Mouse (Mus musculus) adrenal gland, postnatal 14 days (tissue): ENCODE data around the gene Gm3043. TPM values are rescaled to one million over a fixed set of nuclear protein-coding genes. Genes with fewer than 3 reads are reported as not detected.
"Not testable (repeated sequence)": the region's sequence is repeated elsewhere in the genome, so short reads cannot be mapped to it uniquely, and the experiment has no call there.

ENCODE experiments used
- DNase-seq: peaks from one replicate; pipeline ENCODE4 v3.0.0; 2021; ENCODE audit warnings: mixed read lengths
- long read RNA-seq, 2 experiments: library from polyadenylated mRNA; stranded (forward); transcript quantifications; one replicate each; pipeline ENCODE4 v2.0.0; 2021
- total RNA-seq: library from RNA; stranded (reverse); gene quantifications from 2 replicates; pipeline ENCODE4 v1.2.3, GENCODE M21; 2021

The Gm3043 gene
- total RNA-seq: not detected in 2 replicates
- long read RNA-seq, experiment 1: 0 reads
- long read RNA-seq, experiment 2: 0 reads

DNA sequence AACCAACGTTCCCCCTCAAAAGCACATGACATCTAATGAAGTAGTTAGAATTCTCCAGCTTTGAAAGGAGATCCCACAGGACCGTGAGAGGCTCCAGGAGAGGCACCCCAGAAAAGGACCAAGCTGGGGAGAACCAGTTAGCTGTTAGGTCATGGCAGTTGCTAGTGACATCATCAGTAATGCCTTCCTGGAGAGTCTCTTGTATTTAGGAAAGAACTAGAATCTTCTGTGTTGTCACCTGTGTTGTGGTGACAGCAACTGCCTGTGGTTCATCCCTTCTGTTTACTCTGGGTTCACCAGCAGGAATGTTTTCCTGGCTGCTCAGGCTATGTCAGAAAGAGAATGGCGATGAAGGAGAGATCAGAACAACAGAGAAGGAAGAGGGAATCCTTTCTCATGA lies at the start of gene Gm3043:
Gene Gm3043 (plus strand): TSS at position 301 of the 400 bp plus-strand sequence.
- DNase-seq: not testable (repeated sequence)

DNA sequence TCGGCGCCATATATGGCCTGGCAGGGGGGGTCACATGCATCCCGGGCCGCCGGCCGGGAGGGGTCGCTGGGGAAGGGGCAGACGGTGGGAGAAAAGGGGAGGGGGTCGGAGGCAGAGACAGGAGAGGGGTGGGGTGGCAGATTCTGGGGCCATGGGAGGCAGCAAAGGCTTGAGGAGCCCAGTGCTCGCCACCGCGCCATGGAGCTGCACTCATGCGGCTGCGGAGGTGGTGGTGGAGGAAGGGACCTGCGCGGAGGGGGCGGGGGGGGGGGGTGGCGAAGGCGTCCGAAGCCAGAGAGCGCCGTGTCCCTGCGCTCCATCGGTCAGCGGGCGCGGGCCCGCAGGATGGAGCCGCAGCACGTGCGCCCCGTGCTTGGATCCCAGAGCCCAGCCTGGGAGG lies 36.9 kb upstream of the Gm3043 start, which contains the start of gene Gm3020:
Gene Gm3020 (plus strand): TSS at position 301 of the 400 bp plus-strand sequence.
- not testable (repeated sequence) for DNase-seq

Other genes starting within 250 kb of the Gm3043 start
- not detected in 2 replicates for gene Gm10408, start 239.4 kb upstream of the Gm3043 start, total RNA-seq
- gene Gm3012, start 54.3 kb upstream of the Gm3043 start, total RNA-seq: not detected in 2 replicates
- 0.44 and 0.53 TPM in 2 replicates for gene Gm3020, start 36.8 kb upstream of the Gm3043 start, total RNA-seq
- 0.22 TPM in 1 of 2 replicates, not detected in the other for gene Gm3002, start 121.3 kb downstream of the Gm3043 start, total RNA-seq
- not detected in 2 replicates for gene Gm3033, start 157.5 kb downstream of the Gm3043 start, total RNA-seq
- not detected in 2 replicates for gene Gm2916, start 195.4 kb downstream of the Gm3043 start, total RNA-seq
- not detected in 2 replicates for gene Gm3029, start 243.0 kb downstream of the Gm3043 start, total RNA-seq